Mouse (Mus musculus): ENCODE results near the gene Cerk. TPM values are rescaled to one million over a fixed set of nuclear protein-coding genes. Genes with fewer than 3 reads are reported as not detected.
A peak's percentile ranks its signal among the peaks of the same experiment; 100 is the strongest.
"Not testable (repeated sequence)": the region's sequence is repeated elsewhere in the genome, so short reads cannot be mapped to it uniquely, and the experiment has no call there.

The Cerk gene
- polyA plus RNA-seq, 1 experiment from 2014 or later: 12.1 TPM

- not testable (repeated sequence) for H3K27ac ChIP-seq; H3K36me3 ChIP-seq; ATAC-seq (ENCODE audit: insufficient read depth, low FRiP score, low read depth); H3K4me2 ChIP-seq; H3K9me3 ChIP-seq; H3K27me3 ChIP-seq (replicated peaks); H3K4me3 ChIP-seq (replicated peaks); H3K9ac ChIP-seq
- WGBS: 75% methylated on average over 2 of the region's 2 CpGs
- peaks cover 19% of the 10 kb centered on the region for H3K4me1 ChIP-seq
Observed at GRCm38 (mm10) chr15:86177703-86178251, 8.2 kb downstream of the Cerk start.

- Histone ChIP-seq H3K9ac (no peak overlapping the region), H3K4me3 (replicated peaks) (no peak overlapping the region), H3K27me3 (replicated peaks) (no peaks in the 10 kb centered on the region), H3K9me3 (no peaks in the 10 kb centered on the region), H3K4me2 (no peak overlapping the region), H3K36me3 (no peaks in the 10 kb centered on the region), H3K4me1 (peaks cover 12% of the 10 kb centered on the region; the same call in 1 of the 2 replicates), H3K27ac (no peak overlapping the region)
- 68% methylated on average over 22 of the region's 22 CpGs for WGBS
- ATAC-seq (ENCODE audit: insufficient read depth, low FRiP score, low read depth): no peak
Observed at GRCm38 (mm10) chr15:86176771-86177702, 8.9 kb downstream of the Cerk start.

- Histone ChIP-seq H3K4me3 (replicated peaks) (no peak overlapping the region), H3K36me3 (no peaks in the 10 kb centered on the region), H3K27me3 (replicated peaks) (no peaks in the 10 kb centered on the region), H3K9ac (no peak overlapping the region), H3K4me2 (no peak overlapping the region), H3K27ac (no peak overlapping the region), H3K9me3 (no peaks in the 10 kb centered on the region), H3K4me1 (peaks cover 8% of the 10 kb centered on the region; the same call in 1 of the 2 replicates)
- no peak for ATAC-seq (ENCODE audit: insufficient read depth, low FRiP score, low read depth)
- WGBS: 80% methylated on average over 10 of the region's 10 CpGs
Observed at GRCm38 (mm10) chr15:86176166-86176565, 9.8 kb downstream of the Cerk start.

- H3K27me3 ChIP-seq (replicated peaks): no peaks in the 10 kb centered on the region
- no peak overlapping the region for H3K4me2 ChIP-seq
- H3K9me3 ChIP-seq: no peaks in the 10 kb centered on the region
- H3K36me3 ChIP-seq: no peaks in the 10 kb centered on the region
- ATAC-seq (ENCODE audit: insufficient read depth, low FRiP score, low read depth): no peak
- peaks cover 8% of the 10 kb centered on the region; the same call in 1 of the 2 replicates for H3K4me1 ChIP-seq
- no peak overlapping the region for H3K4me3 ChIP-seq (replicated peaks)
- no peak overlapping the region for H3K9ac ChIP-seq
- WGBS: 70% methylated on average over 3 of the region's 3 CpGs
- H3K27ac ChIP-seq: no peak overlapping the region
Observed at GRCm38 (mm10) chr15:86175253-86176050, 10.5 kb downstream of the Cerk start.

GRCm38 (mm10) chr15:86173136-86173985, 12.6 kb downstream of the Cerk start:
- Histone ChIP-seq H3K27ac (no peak overlapping the region), H3K9me3 (no peaks in the 10 kb centered on the region), H3K4me2 (no peak overlapping the region), H3K27me3 (replicated peaks) (no peaks in the 10 kb centered on the region), H3K9ac (no peak overlapping the region), H3K36me3 (no peaks in the 10 kb centered on the region), H3K4me3 (replicated peaks) (no peak overlapping the region), H3K4me1 (peaks cover 15% of the 10 kb centered on the region; the same call in 1 of the 2 replicates)
- ATAC-seq (ENCODE audit: insufficient read depth, low FRiP score, low read depth): no peak
- 37% methylated on average over 16 of the region's 16 CpGs for WGBS

GRCm38 (mm10) chr15:86172526-86172925, 13.4 kb downstream of the Cerk start:
- H3K9me3 ChIP-seq: no peaks in the 10 kb centered on the region
- no peaks in the 10 kb centered on the region for H3K27me3 ChIP-seq (replicated peaks)
- H3K4me2 ChIP-seq: no peak overlapping the region
- no peak overlapping the region for H3K9ac ChIP-seq
- H3K4me3 ChIP-seq (replicated peaks): no peak overlapping the region
- H3K27ac ChIP-seq: no peak overlapping the region
- no peaks in the 10 kb centered on the region for H3K36me3 ChIP-seq
- WGBS: 64% methylated on average over 6 of the region's 6 CpGs
- H3K4me1 ChIP-seq: peaks cover 15% of the 10 kb centered on the region; the same call in 1 of the 2 replicates
- ATAC-seq (ENCODE audit: insufficient read depth, low FRiP score, low read depth): no peak

GRCm38 (mm10) chr15:86172124-86172523, 13.8 kb downstream of the Cerk start:
- 43% methylated on average over 3 of the region's 3 CpGs for WGBS
- no peak overlapping the region for H3K27ac ChIP-seq
- H3K36me3 ChIP-seq: no peaks in the 10 kb centered on the region
- H3K9ac ChIP-seq: no peak overlapping the region
- no peak overlapping the region for H3K4me3 ChIP-seq (replicated peaks)
- H3K4me1 ChIP-seq: peaks cover 15% of the 10 kb centered on the region; the same call in 1 of the 2 replicates
- no peak overlapping the region for H3K4me2 ChIP-seq
- H3K9me3 ChIP-seq: no peaks in the 10 kb centered on the region
- no peak for ATAC-seq (ENCODE audit: insufficient read depth, low FRiP score, low read depth)
- no peaks in the 10 kb centered on the region for H3K27me3 ChIP-seq (replicated peaks)

- H3K27me3 ChIP-seq (replicated peaks): no peaks in the 10 kb centered on the region
- WGBS: 69% methylated on average over 12 of the region's 12 CpGs
- H3K9ac ChIP-seq: no peak overlapping the region
- no peak overlapping the region for H3K27ac ChIP-seq
- H3K4me3 ChIP-seq (replicated peaks): no peak overlapping the region
- no peaks in the 10 kb centered on the region for H3K36me3 ChIP-seq
- ATAC-seq (ENCODE audit: insufficient read depth, low FRiP score, low read depth): no peak
- peaks cover 15% of the 10 kb centered on the region; the same call in 1 of the 2 replicates for H3K4me1 ChIP-seq
- H3K9me3 ChIP-seq: no peaks in the 10 kb centered on the region
- no peak overlapping the region for H3K4me2 ChIP-seq
Observed at GRCm38 (mm10) chr15:86171316-86171715, 14.6 kb downstream of the Cerk start.

GRCm38 (mm10) chr15:86169817-86170110, 16.2 kb downstream of the Cerk start:
- Histone ChIP-seq H3K27me3 (replicated peaks) (no peaks in the 10 kb centered on the region), H3K4me2 (no peak overlapping the region), H3K27ac (peak overlapping the region; percentile 38), H3K9me3 (no peaks in the 10 kb centered on the region), H3K4me3 (replicated peaks) (no peak overlapping the region), H3K4me1 (peaks cover 15% of the 10 kb centered on the region; the same call in 1 of the 2 replicates), H3K36me3 (no peaks in the 10 kb centered on the region), H3K9ac (no peak overlapping the region)
- WGBS: 72% methylated on average over 4 of the region's 4 CpGs
- ATAC-seq (ENCODE audit: insufficient read depth, low FRiP score, low read depth): no peak

- 0 out of 2 replicates have a peak overlapping the region, but pooled peaks have one; percentile 18 for H3K27ac ChIP-seq
- H3K4me1 ChIP-seq: peaks cover 15% of the 10 kb centered on the region; the same call in 1 of the 2 replicates
- no peaks in the 10 kb centered on the region for H3K27me3 ChIP-seq (replicated peaks)
- H3K9me3 ChIP-seq: no peaks in the 10 kb centered on the region
- no peak overlapping the region for H3K4me3 ChIP-seq (replicated peaks)
- no peak for ATAC-seq (ENCODE audit: insufficient read depth, low FRiP score, low read depth)
- no peak overlapping the region for H3K9ac ChIP-seq
- no peak overlapping the region for H3K4me2 ChIP-seq
- H3K36me3 ChIP-seq: no peaks in the 10 kb centered on the region
- WGBS: 71% methylated on average over 12 of the region's 12 CpGs
Observed at GRCm38 (mm10) chr15:86168941-86169816, 16.8 kb downstream of the Cerk start.
